Mouse (Mus musculus) hindbrain, embryonic 13.5 days (tissue): ENCODE measurements around the gene 1110004F10Rik. TPM values are rescaled to one million over a fixed set of nuclear protein-coding genes. Genes with fewer than 3 reads are reported as not detected.

Experiments used
- ATAC-seq: fragments of 200-750 bp; cut with Nextera tagmentation; 2 replicates; pipeline ENCODE4 v1.8.0; 2017; ENCODE audit warnings: moderate TSS enrichment; ENCODE audit not compliant: low FRiP score
- H3K27ac ChIP-seq: fragments of 300-500 bp; sonication (generic); 2 replicates; pipeline ENCODE4 v1.5.1; 2015; ENCODE audit warnings: inconsistent platforms, mild to moderate bottlenecking, moderate library complexity
- H3K27me3 ChIP-seq: fragments of 300-500 bp; sonication (generic); 2 replicates; pipeline ENCODE4 v1.6.1; 2015; ENCODE audit warnings: mild to moderate bottlenecking, inconsistent platforms
- H3K36me3 ChIP-seq: fragments of 300-500 bp; sonication (generic); 2 replicates; pipeline ENCODE4 v1.6.1; 2015; ENCODE audit warnings: mild to moderate bottlenecking, inconsistent platforms
- H3K4me1 ChIP-seq: fragments of 300-500 bp; sonication (generic); replicated peaks from 2 replicates; pipeline ENCODE4 v1.6.1; 2015; ENCODE audit warnings: inconsistent platforms
- H3K4me2 ChIP-seq: fragments of 300-500 bp; sonication (generic); 2 replicates; pipeline ENCODE4 v1.6.1; 2015; ENCODE audit warnings: inconsistent platforms, mild to moderate bottlenecking, moderate library complexity
- H3K4me3 ChIP-seq: fragments of 300-500 bp; sonication (generic); 2 replicates; pipeline ENCODE4 v1.5.1; 2015; ENCODE audit warnings: mild to moderate bottlenecking, inconsistent platforms
- H3K9ac ChIP-seq: fragments of 300-500 bp; sonication (generic); 2 replicates; pipeline ENCODE4 v1.6.1; 2015; ENCODE audit warnings: mild to moderate bottlenecking, inconsistent platforms
- H3K9me3 ChIP-seq: fragments of 300-500 bp; sonication (generic); 2 replicates; pipeline ENCODE4 v1.6.1; 2016; ENCODE audit warnings: inconsistent platforms
- WGBS: fragments of 180-500 bp; shearing (Covaris S2); methylation state at CpG from one replicate; pipeline ENCODE4 v1.1.7; 2015; 5-methylcytosine and 5-hydroxymethylcytosine counted together
- polyA plus RNA-seq: library from polyadenylated mRNA; unstranded; fragments of >200 nt; fragmentation: Nextera tagmentation; extraction: Ambion mirVana; gene quantifications from 2 replicates; pipeline ENCODE4 v1.2.1, GENCODE M21; 2015

1110004F10Rik gene
- polyA plus RNA-seq, result 311 and 322 TPM in 2 replicates

DNA sequence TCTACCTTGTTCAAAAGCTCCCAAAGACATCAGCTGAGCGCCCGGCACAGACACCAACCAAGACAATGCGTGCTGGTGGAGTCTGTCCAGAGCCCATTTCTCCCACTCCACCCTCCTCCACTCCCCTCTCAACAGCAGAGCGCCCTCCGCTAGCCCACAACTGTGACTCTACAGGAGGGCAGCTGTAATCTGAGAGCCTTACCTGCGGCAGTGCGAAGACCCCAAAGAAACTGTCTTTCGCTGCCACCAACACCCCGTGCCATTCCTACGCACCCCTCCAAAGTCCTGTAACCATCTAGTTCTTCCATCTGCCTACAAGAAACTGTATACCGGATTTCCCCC is at the start of gene 1110004F10Rik:
1110004F10Rik (plus strand) TSS at position 202 of the 342 bp plus-strand sequence.
- Histone ChIP-seq H3K27ac (peak within 1 kb of the TSS; percentile 37; the same call in 1 of the 2 replicates), H3K4me3 (peak within 1 kb of the TSS; percentile 48), H3K27me3 (peaks cover 74% of the 10 kb centered on the region), H3K4me1 (peaks cover 30% of the 10 kb centered on the region), H3K9me3 (no peaks in the 10 kb centered on the region), H3K36me3 (no peaks in the 10 kb centered on the region), H3K9ac (peak within 1 kb of the TSS; percentile 71), H3K4me2 (peak within 1 kb of the TSS; percentile 88)
- no peak; the same call in 1 of the 2 replicates for ATAC-seq
- WGBS, result 2% methylated on average over 11 of the region's 11 CpGs

DNA sequence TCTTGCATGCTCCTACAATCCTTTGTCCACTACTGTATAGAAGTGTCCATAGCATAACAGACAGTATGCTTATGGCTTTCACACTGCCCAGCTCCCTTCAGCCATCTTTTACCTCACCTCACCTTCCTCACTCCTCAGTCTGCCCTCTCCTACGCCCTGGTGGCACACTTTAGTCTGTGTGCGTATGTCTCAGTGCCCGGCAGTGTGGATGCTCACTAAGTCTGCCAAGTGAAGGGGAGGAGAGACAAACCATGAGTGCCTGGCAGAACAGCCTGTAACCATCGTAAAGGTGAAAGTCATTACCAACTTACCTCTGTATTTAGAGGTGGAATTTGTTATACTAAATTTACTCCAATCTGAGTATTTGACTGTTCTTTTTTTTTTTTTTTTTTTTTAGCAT is 36.5 kb upstream of the 1110004F10Rik start:
- no peaks in the 10 kb centered on the region for H3K27me3 ChIP-seq
- no peaks in the 10 kb centered on the region for H3K4me1 ChIP-seq
- WGBS, result 96% methylated on average over 4 of the region's 4 CpGs
- no peak overlapping the region for H3K4me3 ChIP-seq
- no peaks in the 10 kb centered on the region for H3K9me3 ChIP-seq
- no peak for ATAC-seq
- H3K36me3 ChIP-seq, result no peaks in the 10 kb centered on the region
- no peak overlapping the region for H3K9ac ChIP-seq
- H3K4me2 ChIP-seq, result no peak overlapping the region
- H3K27ac ChIP-seq, result no peak overlapping the region

DNA sequence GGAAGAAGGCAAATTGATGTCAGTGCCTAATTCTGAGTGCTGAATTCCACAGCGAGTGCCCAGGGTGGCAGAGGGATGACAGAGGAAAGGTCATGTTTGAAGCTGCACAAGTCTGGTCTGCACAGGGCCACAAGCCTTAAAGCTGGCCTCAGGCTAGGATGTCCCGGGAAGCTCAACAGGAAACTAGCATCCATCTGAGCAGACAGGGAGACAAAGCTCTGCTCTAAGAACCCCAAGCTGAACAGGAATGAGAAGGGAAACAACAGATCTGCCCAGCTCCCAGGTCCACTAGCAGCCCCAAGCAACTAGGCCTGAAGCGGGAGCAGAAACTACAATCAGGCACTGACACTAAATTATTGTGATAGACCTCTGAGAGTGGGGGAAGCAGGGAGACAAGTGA is 9.2 kb upstream of the 1110004F10Rik start:
- H3K4me2 ChIP-seq, result peak overlapping the region; percentile 99
- no peak for ATAC-seq
- H3K9me3 ChIP-seq, result no peaks in the 10 kb centered on the region
- H3K4me1 ChIP-seq, result peaks cover 46% of the 10 kb centered on the region
- H3K27ac ChIP-seq, result peak overlapping the region; percentile 60
- WGBS, result 38% methylated on average over 3 of the region's 3 CpGs
- H3K9ac ChIP-seq, result peak overlapping the region; percentile 83; the same call in 1 of the 2 replicates
- H3K36me3 ChIP-seq, result no peaks in the 10 kb centered on the region
- peaks cover 44% of the 10 kb centered on the region for H3K27me3 ChIP-seq
- H3K4me3 ChIP-seq, result peak overlapping the region; percentile 62

DNA sequence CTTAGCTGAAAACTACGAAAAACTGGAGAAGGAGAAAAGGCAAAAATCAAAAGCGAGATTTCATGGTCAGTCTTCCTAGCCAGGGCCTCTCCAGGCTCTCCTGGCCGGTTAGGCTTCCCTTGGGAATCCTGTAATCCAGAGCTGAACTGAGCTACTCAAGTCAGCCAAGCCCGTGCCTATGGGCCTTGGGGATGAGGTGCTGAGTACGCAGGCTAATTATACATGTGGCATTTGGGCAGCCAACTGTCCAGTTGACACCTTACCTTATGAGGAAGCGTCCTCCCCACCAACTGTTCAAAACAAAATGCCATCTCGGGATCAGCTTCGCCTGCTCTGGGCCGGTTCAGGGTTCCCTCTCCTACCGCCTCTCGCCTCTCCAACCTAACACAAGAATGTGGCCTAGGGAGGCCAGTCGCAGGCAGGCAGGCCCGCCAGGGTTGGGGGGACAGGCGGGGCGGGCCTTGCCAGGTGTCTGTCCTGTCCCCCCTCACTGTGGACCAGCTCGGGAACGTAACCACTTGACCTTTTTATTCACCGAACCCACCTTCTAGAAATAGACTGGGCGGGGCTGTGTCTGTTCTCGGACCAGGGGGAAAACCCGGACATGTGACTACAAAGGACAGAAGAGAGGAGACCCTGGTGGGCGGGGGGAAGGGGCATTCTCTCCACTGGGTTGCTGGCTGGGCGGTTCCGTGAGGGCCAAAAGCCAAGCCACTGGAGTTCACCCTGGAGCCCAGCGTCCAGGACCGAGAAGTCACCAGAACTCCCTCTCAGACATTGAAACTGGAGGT is 8.4 kb upstream of the 1110004F10Rik start:
- Histone ChIP-seq H3K27ac (peak overlapping the region; percentile 82), H3K36me3 (no peaks in the 10 kb centered on the region), H3K4me1 (peaks cover 47% of the 10 kb centered on the region), H3K27me3 (peaks cover 52% of the 10 kb centered on the region), H3K9ac (peak overlapping the region; percentile 83), H3K4me2 (peak overlapping the region; percentile 99), H3K9me3 (no peaks in the 10 kb centered on the region), H3K4me3 (peak overlapping the region; percentile 62)
- 7% methylated on average over 26 of the region's 26 CpGs for WGBS
- peak; percentile 36; the same call in 1 of the 2 replicates for ATAC-seq

DNA sequence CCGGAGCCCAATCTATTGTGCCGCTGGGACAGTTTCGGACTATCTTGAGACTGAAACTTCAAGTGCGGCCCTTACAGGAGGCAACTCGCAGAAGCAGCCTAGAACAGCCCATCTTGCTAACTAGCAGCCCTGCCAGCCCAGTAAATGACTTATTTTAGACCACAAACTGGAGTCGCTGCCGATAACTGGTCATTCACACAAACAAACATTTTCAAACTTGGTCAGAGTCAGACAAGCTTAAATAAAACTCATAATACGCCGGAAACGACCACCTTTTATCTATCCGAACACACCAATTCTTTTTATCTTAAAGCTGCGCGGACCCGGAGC is 7.8 kb upstream of the 1110004F10Rik start:
- peak overlapping the region; percentile 83 for H3K9ac ChIP-seq
- H3K27me3 ChIP-seq, result peaks cover 58% of the 10 kb centered on the region
- ATAC-seq, result no peak
- under 1% methylated on average over 14 of the region's 14 CpGs for WGBS
- H3K4me2 ChIP-seq, result peak overlapping the region; percentile 99
- no peaks in the 10 kb centered on the region for H3K9me3 ChIP-seq
- H3K36me3 ChIP-seq, result no peaks in the 10 kb centered on the region
- peaks cover 47% of the 10 kb centered on the region for H3K4me1 ChIP-seq
- peak overlapping the region; percentile 82 for H3K27ac ChIP-seq
- H3K4me3 ChIP-seq, result peak overlapping the region; percentile 62

DNA sequence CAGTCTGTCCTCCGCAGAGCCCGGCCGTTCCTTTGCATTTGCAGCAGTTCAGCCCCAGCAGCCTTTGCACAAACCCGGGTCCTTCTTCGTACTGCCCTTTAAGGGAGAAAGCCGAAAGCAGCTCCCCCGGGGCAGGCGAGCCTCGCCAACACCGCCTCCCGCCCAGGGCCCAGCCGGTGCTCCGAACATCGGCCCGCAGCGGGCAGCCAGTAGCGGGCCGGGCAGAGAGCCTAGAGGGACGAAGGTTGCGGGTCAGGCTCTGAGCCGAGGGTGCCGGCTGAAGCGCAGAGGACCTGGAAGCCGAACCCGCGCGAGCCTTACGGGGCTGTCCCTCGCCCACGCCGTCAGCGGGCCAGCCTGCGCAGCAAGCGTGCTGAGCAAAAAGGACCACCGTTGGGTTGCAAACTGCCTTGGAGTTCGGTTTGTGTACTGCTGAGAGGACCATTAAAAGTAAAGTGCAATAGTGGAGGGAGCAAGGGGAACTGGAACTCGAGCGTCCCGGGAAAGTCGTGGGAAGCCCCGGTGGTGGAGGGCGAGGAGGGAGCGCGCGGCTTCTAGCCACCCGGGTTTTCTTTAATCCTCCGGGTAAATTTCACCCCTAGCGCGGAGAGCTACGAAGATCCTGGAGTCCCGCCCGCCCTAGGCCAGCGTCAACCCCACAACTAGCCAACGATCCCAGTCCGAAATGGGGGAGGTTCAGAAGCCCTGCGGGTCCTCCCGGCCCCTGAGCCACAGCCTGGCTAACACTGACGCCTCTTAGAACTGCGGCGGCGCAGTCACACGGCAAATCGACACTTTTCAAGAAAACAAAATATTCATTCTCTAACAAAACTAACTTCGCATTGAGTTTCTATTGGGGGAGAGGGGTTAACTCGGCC is 7.2 kb upstream of the 1110004F10Rik start:
- Histone ChIP-seq H3K9me3 (no peaks in the 10 kb centered on the region), H3K4me3 (peak overlapping the region; percentile 62), H3K36me3 (no peaks in the 10 kb centered on the region), H3K9ac (peak overlapping the region; percentile 83), H3K27me3 (peaks cover 64% of the 10 kb centered on the region), H3K4me1 (peaks cover 47% of the 10 kb centered on the region), H3K4me2 (peak overlapping the region; percentile 99), H3K27ac (peak overlapping the region; percentile 82)
- ATAC-seq, result peak; percentile 22; the same call in 1 of the 2 replicates
- WGBS, result under 1% methylated on average over 65 of the region's 65 CpGs

DNA sequence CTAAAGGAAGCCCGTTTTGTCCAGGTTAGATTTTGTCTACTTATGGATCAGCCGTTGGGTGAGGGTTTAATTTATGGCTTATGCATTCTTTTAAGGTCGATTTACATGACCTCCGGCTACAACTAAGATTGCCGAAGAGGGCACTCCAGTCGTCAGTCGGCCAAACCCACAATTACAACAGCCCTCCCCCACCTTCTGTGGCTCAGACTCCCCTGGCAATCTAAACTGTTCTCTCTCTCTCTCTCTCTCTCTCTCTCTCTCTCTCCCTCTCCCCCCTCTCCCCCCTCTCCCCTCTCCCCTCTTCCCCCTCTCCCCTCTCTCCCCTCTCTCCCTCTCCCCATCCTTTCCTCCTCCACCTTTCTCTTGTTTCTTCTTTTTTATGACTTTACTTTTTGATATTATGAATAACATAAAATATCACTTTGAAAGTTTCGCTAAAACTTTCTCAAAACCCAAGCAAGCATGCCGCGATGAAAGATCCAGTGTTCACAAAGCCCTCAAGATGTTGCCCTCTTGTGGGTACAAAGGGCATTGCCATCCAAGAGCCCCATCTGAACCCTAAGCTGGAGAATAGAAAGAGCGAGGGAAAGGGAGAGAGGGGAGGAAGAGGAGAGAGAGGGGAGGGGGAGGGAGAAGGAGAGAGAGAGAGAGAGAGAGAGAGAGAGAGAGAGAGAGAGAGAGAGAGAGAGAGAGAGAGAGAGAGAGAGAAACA is 6.4 kb upstream of the 1110004F10Rik start:
- Histone ChIP-seq H3K4me3 (peak overlapping the region; percentile 62), H3K4me2 (peak overlapping the region; percentile 99), H3K9ac (peak overlapping the region; percentile 83), H3K27me3 (peaks cover 72% of the 10 kb centered on the region), H3K27ac (peak overlapping the region; percentile 82), H3K4me1 (peaks cover 47% of the 10 kb centered on the region), H3K9me3 (no peaks in the 10 kb centered on the region), H3K36me3 (no peaks in the 10 kb centered on the region)
- ATAC-seq, result no peak
- WGBS, result under 1% methylated on average over 11 of the region's 11 CpGs

DNA sequence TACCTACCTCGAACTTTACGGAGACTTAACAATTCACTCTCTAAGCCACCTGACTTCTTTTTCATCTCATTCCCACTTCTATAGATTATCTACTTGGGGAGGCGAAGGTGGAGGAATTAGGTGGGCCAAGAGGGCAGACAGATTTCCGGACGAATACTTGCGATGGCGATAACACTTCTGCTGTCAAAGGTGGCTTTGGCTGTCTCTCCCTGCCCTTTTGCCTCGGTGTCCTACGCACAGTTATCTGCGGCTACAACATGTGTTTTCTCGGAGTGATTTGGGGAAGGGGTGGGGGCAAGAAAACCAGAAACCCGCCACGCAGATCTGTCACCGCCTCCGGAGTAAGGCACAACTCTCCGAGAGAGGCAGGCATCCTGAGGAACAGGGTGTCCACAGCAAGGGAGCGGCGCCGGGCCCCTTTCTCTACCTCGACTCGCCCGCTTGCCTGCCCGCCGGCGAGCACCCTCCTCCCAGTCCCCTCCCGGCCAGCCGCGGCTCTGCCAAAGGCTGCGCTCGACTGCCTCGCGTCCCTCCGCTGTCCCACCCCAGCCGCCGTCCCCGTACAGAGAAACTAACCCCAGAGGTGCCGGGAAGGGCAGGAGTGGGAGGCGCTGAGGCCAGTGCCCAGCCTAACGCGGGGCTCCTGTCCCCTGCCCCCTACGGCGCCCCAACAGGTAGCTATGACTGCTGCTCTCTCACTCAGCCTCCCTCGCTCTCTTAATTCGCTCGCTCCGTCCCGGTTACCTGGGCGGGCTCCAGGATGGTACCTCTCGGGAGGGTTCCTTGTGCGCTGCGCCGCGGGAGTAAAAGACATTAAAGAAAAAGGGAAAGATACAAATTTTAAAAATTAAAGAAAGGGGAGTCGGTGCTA is 5.6 kb upstream of the 1110004F10Rik start:
- peaks cover 80% of the 10 kb centered on the region for H3K27me3 ChIP-seq
- H3K4me3 ChIP-seq, result peak overlapping the region; percentile 62
- H3K4me1 ChIP-seq, result peaks cover 53% of the 10 kb centered on the region
- peak overlapping the region; percentile 95 for H3K4me2 ChIP-seq
- H3K27ac ChIP-seq, result peak overlapping the region; percentile 79
- under 1% methylated on average over 54 of the region's 54 CpGs for WGBS
- H3K9ac ChIP-seq, result peak overlapping the region; percentile 74
- no peaks in the 10 kb centered on the region for H3K36me3 ChIP-seq
- no peaks in the 10 kb centered on the region for H3K9me3 ChIP-seq
- peak; percentile 27 for ATAC-seq

DNA sequence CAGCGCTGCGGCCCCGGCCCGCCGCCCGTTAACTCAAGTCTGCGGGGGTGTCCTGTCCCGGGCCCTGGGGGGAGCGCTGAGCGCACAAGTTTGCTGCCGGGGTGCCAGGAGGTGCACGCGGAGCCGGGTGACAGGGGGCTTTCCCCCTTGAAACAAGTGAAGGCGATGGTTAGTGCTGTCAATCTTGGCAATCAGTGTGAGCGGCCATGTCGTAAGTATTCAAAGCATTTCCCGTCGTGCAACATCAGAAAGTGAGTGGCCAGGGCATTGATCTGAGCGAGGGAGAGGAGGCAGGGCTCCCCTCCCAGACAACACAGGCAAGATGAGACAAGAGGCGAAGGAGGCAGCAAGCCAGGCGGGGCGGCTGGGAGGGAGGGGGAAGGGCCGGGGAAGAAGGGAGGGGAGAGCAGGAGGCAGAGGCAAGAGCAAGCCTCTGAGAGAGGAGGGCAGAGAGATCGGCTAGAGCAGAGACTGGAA is 4.9 kb upstream of the 1110004F10Rik start:
- Histone ChIP-seq H3K4me3 (peak overlapping the region; percentile 62), H3K9me3 (no peaks in the 10 kb centered on the region), H3K9ac (peak overlapping the region; percentile 74), H3K36me3 (no peaks in the 10 kb centered on the region), H3K4me1 (peaks cover 58% of the 10 kb centered on the region), H3K27ac (peak overlapping the region; percentile 79), H3K4me2 (peak overlapping the region; percentile 95), H3K27me3 (peaks cover 85% of the 10 kb centered on the region)
- WGBS, result under 1% methylated on average over 25 of the region's 25 CpGs
- ATAC-seq, result peak; percentile 34; the same call in 1 of the 2 replicates

DNA sequence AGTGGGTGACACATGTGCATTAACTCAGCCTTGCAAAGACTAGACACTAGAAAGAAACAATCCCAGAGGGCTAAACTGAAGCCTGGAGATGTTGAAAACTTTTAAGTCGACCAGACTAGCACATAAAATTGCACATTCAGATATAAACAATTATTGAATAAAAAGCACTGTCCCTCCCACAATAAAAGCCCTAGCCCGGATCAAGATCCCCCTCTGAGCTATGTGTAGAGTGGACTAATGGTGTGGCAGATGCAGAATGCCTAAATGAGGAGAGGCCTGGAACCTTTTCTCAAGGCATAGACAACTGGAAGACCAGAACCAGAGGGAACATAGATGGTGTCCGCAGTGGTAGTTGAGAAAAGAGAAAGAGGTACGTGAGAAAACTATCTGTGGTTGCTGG is 3.7 kb upstream of the 1110004F10Rik start:
- Histone ChIP-seq H3K27ac (no peak overlapping the region), H3K27me3 (peaks cover 82% of the 10 kb centered on the region), H3K9me3 (no peaks in the 10 kb centered on the region), H3K36me3 (no peaks in the 10 kb centered on the region), H3K9ac (no peak overlapping the region), H3K4me3 (no peak overlapping the region), H3K4me2 (peak overlapping the region; percentile 95; the same call in 1 of the 2 replicates), H3K4me1 (peaks cover 60% of the 10 kb centered on the region)
- WGBS, result 32% methylated on average over 4 of the region's 4 CpGs
- no peak for ATAC-seq
